Mouse (Mus musculus): Measurements from ENCODE around the gene Fcgr2b. TPM values are rescaled to one million over a fixed set of nuclear protein-coding genes. Genes with fewer than 3 reads are reported as not detected.

Gene Fcgr2b
- total RNA-seq, 2 experiments from 2014 or later, result 6.2 to 6.9 TPM

GRCm38 (mm10) chr1:170926941-170927340 is 49.4 kb downstream of the Fcgr2b start:
- DNase-seq, result no peak

- no peak for DNase-seq
Observed at GRCm38 (mm10) chr1:170924485-170924884, 51.9 kb downstream of the Fcgr2b start.

- DNase-seq, result no peak
Observed at GRCm38 (mm10) chr1:170919308-170919707, 57.0 kb downstream of the Fcgr2b start.

GRCm38 (mm10) chr1:170915657-170916056 is 60.7 kb downstream of the Fcgr2b start:
- DNase-seq, result no peak

GRCm38 (mm10) chr1:170912891-170913615 is 63.3 kb downstream of the Fcgr2b start, which contains the start of gene Fcrlb:
Fcrlb (minus strand) TSS chr1:170912941.
- no peak for DNase-seq

- DNase-seq, result no peak
Observed at GRCm38 (mm10) chr1:170911907-170912660, 64.3 kb downstream of the Fcgr2b start.

Other genes starting within 250 kb of the Fcgr2b start
- gene Atf6, start 108.8 kb downstream of the Fcgr2b start, total RNA-seq (2021), result 10 to 100 TPM; 17.2 to 17.5 TPM
- under 1 TPM; 0.45 to 0.80 TPM for gene Gm26620, start 91.5 kb downstream of the Fcgr2b start, total RNA-seq (2021)
- gene Dusp12, start 91.0 kb downstream of the Fcgr2b start, total RNA-seq (2021), result 1 to 10 TPM; 7.5 to 9.7 TPM
- gene Fcrlb, start 63.6 kb downstream of the Fcgr2b start, total RNA-seq (2021), result not detected
- 1 to 10 TPM in 1 of 2 experiments, under 1 TPM in 1; 0.28 to 1.8 TPM for gene Fcrla, start 49.0 kb downstream of the Fcgr2b start, total RNA-seq (2021)
- under 1 TPM; 0.19 to 0.41 TPM for gene Fcgr4, start 42.4 kb upstream of the Fcgr2b start, total RNA-seq (2021)
- 1 to 10 TPM; 9.3 to 9.4 TPM for gene Fcgr3, start 88.4 kb upstream of the Fcgr2b start, total RNA-seq (2021)
- 1 to 10 TPM; 1.2 to 1.8 TPM for gene Cfap126, start 137.4 kb upstream of the Fcgr2b start, total RNA-seq (2021)
- gene Sdhc, start 174.1 kb upstream of the Fcgr2b start, total RNA-seq (2021), result 100 to 1,000 TPM; 568 to 707 TPM
- gene Mpz, start 174.2 kb upstream of the Fcgr2b start, total RNA-seq (2021), result 100 to 1,000 TPM; 478 to 752 TPM
- gene Pcp4l1, start 219.7 kb upstream of the Fcgr2b start, total RNA-seq (2021), result 10 to 100 TPM; 11.6 to 11.8 TPM
- not detected for gene Nr1i3, start 237.4 kb upstream of the Fcgr2b start, total RNA-seq (2021)
- 10 to 100 TPM; 42.2 to 44.7 TPM for gene Tomm40l, start 246.0 kb upstream of the Fcgr2b start, total RNA-seq (2021)
- 1 to 10 TPM in 1 of 2 experiments, not detected in 1; 4.2 TPM for gene Apoa2, start 248.5 kb upstream of the Fcgr2b start, total RNA-seq (2021)

All from gastrocnemius, postnatal 10 days (tissue).